Mouse (Mus musculus) stomach, postnatal 0 days (tissue): Measurements from ENCODE around the gene Wwc1. TPM values are rescaled to one million over a fixed set of nuclear protein-coding genes. Genes with fewer than 3 reads are reported as not detected.

Source experiments
- ATAC-seq: fragments of 200-750 bp; cut with Nextera tagmentation; 2 replicates; pipeline ENCODE4 v1.8.0; 2017; ENCODE audit not compliant: low FRiP score, low TSS enrichment
- DNase-seq: peaks from one replicate; pipeline ENCODE4 v3.0.0-alpha.2; 2016; ENCODE audit warnings: low spot score
- H3K27ac ChIP-seq: fragments of 300-500 bp; sonication (generic); replicated peaks from 2 replicates; pipeline ENCODE4 v1.5.1; 2014; ENCODE audit warnings: mild to moderate bottlenecking, control low read depth
- H3K27me3 ChIP-seq: fragments of 300-500 bp; sonication (generic); 2 replicates; pipeline ENCODE4 v1.6.1; 2014; ENCODE audit warnings: low read length; ENCODE audit not compliant: control insufficient read depth, insufficient read depth
- H3K36me3 ChIP-seq: fragments of 300-500 bp; sonication (generic); 2 replicates; pipeline ENCODE4 v1.6.1; 2014; ENCODE audit warnings: low read length, mixed read lengths; ENCODE audit not compliant: control insufficient read depth, insufficient read depth
- H3K4me1 ChIP-seq: fragments of 300-500 bp; sonication (generic); replicated peaks from 2 replicates; pipeline ENCODE4 v1.6.1; 2014; ENCODE audit warnings: antibody characterized with exemption; ENCODE audit not compliant: control insufficient read depth, insufficient read depth
- H3K4me2 ChIP-seq: fragments of 300-500 bp; sonication (generic); replicated peaks from 2 replicates; pipeline ENCODE4 v1.6.1; 2014; ENCODE audit warnings: low read depth, mild to moderate bottlenecking, control low read depth, moderate library complexity
- H3K4me3 ChIP-seq: fragments of 300-500 bp; sonication (generic); 2 replicates; pipeline ENCODE4 v1.5.1; 2014; ENCODE audit warnings: low read depth, low read length, control low read depth
- H3K9ac ChIP-seq: fragments of 300-500 bp; sonication (generic); 2 replicates; pipeline ENCODE4 v1.6.1; 2014; ENCODE audit warnings: mild to moderate bottlenecking, low read length, control low read depth, mixed read lengths
- H3K9me3 ChIP-seq: fragments of 300-500 bp; sonication (generic); 2 replicates; pipeline ENCODE4 v1.6.1; 2016; ENCODE audit warnings: low read length; ENCODE audit not compliant: control insufficient read depth
- CTCF ChIP-seq: IDR thresholded peaks from 2 replicates; pipeline ENCODE4 v1.5.1; 2016; ENCODE audit warnings: antibody characterized with exemption, low read depth, mild to moderate bottlenecking, moderate library complexity
- EP300 ChIP-seq: optimal IDR thresholded peaks from 2 replicates; pipeline ENCODE3; 2016; ENCODE audit warnings: antibody characterized with exemption
- WGBS: fragments of 180-500 bp; shearing (Covaris S2); extraction: QIAGEN DNeasy Blood & Tissue Kit; methylation state at CpG from one replicate; pipeline ENCODE4 v1.1.7; 2014; 5-methylcytosine and 5-hydroxymethylcytosine counted together
- polyA plus RNA-seq: library from polyadenylated mRNA; unstranded; fragments of >200 nt; fragmentation: Nextera tagmentation; extraction: Ambion mirVana; gene quantifications from 2 replicates; pipeline ENCODE4 v1.2.1, GENCODE M21; 2015

Gene Wwc1
- polyA plus RNA-seq, 1 experiment from 2014 or later = 7.8 TPM

DNA sequence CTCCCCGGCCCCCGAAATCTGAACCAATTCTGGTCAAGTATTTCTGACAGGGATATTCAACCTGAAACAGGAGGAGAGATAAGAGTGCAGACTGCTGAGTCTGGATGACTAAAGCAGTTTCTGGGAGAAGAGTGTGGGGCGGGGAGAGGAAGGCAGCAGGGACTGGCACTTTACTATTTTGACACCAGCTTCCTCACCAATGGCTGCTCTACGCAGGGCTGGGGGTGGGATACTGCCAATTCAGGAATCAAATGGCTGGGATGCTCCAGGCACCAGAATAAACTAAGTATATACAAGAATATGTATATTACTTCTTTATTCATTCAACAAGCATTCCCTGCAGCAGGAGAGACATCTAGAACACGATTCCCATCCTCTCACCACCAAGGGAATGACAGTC is 116.7 kb downstream of the Wwc1 start:
- TF ChIP-seq CTCF (no peak), EP300 (no peak)
- no peak for DNase-seq
- no peak overlapping the region for H3K9ac ChIP-seq
- H3K27ac ChIP-seq = no peak overlapping the region
- no peaks in the 10 kb centered on the region for H3K4me1 ChIP-seq
- H3K9me3 ChIP-seq = no peaks in the 10 kb centered on the region
- WGBS = 91% methylated on average over 5 of the region's 5 CpGs
- ATAC-seq = no peak
- no peaks in the 10 kb centered on the region for H3K27me3 ChIP-seq
- no peak overlapping the region for H3K4me3 ChIP-seq
- H3K4me2 ChIP-seq = no peak overlapping the region
- H3K36me3 ChIP-seq = no peaks in the 10 kb centered on the region; the same call in 1 of the 2 replicates

DNA sequence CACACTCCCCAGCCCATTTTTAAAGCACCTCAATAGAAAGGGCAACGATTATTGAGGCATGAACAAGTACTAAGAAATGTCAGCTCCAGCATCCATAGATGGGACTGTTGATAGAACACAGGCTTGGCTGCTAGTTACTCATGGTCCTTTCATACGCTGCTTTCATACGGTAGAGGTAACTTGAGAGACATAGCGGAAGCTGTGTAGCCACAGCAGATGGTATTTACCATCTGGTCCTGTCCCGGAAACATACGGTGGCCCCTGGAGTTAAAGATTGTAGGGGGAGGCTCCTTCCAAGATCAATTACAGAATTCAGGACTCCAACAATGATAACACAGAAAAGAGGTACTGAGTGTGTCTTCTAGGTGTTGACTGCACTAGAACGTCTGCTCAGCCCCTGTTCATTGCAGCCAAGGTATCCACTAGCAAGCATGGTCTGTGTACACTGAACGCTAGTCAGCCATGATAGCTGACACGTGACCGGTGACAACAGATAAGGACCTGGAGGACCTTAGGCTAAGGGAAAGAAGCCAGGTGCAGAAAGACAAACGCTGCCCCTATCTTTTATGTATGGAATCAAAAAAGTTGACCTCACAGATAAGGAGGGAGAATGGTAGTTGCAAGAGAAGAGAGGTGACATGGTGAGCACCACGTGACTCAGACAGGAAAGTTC is 122.8 kb downstream of the Wwc1 start:
- no peak for DNase-seq

DNA sequence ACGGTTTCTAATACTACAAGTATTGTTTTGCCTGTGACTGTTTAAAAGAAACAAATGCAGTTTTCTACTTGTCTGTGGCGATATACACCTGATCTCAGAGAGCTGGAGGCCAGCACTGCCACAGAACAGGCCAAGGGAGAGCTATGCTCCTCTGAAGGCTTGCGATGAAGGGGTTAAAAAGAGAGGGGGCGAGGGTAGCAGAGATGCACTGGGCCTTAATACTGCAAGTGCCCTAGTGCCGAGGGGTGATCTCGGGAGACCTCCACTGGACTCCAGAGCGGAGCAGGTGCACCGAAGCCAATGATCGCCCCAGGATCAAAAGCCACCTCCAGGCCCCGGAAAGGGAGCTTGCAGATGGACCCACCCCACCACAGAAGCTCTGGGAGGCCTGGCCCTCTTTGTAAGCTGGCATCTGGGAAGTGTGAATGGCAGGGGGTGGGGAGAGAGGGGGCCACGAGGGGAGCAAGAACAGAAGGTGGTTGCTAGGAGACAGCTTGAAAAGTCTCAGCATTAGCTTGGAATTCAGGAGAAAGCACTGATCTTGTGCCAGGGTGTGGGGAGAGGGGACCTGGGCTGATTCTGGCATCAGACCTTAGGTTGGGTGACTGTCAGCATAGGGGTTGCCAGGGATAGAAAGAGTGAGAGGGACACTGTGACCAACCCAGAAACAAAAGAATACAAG is 123.8 kb downstream of the Wwc1 start:
- no peak overlapping the region for H3K27ac ChIP-seq
- H3K4me1 ChIP-seq = no peaks in the 10 kb centered on the region
- ATAC-seq (no peak), DNase-seq (no peak)
- no peaks in the 10 kb centered on the region for H3K27me3 ChIP-seq
- no peaks in the 10 kb centered on the region; the same call in 1 of the 2 replicates for H3K36me3 ChIP-seq
- no peak overlapping the region for H3K4me2 ChIP-seq
- H3K9ac ChIP-seq = no peak overlapping the region
- H3K9me3 ChIP-seq = no peaks in the 10 kb centered on the region
- TF ChIP-seq CTCF (no peak), EP300 (no peak)
- no peak overlapping the region for H3K4me3 ChIP-seq
- WGBS = 62% methylated on average over 11 of the region's 11 CpGs

More for the DNA sequence above, 122.8 kb downstream of the Wwc1 start:
- TF ChIP-seq EP300 (no peak), CTCF (no peak)
- Histone ChIP-seq H3K9ac (no peak overlapping the region), H3K4me3 (no peak overlapping the region), H3K27ac (no peak overlapping the region), H3K27me3 (no peaks in the 10 kb centered on the region), H3K36me3 (no peaks in the 10 kb centered on the region; the same call in 1 of the 2 replicates), H3K4me1 (no peaks in the 10 kb centered on the region), H3K4me2 (no peak overlapping the region), H3K9me3 (no peaks in the 10 kb centered on the region)
- WGBS = 64% methylated on average over 12 of the region's 12 CpGs
- peak; percentile 35; the same call in 1 of the 2 replicates for ATAC-seq

GRCm38 (mm10) chr11:35855567-35855966 is 124.8 kb downstream of the Wwc1 start:
- no peak overlapping the region for H3K9ac ChIP-seq
- no peaks in the 10 kb centered on the region for H3K4me1 ChIP-seq
- ATAC-seq (no peak), DNase-seq (no peak)
- H3K9me3 ChIP-seq = no peaks in the 10 kb centered on the region
- no peak for TF ChIP-seq CTCF
- TF ChIP-seq EP300 = no peak
- no peaks in the 10 kb centered on the region for H3K27me3 ChIP-seq
- H3K27ac ChIP-seq = no peak overlapping the region
- no peaks in the 10 kb centered on the region; the same call in 1 of the 2 replicates for H3K36me3 ChIP-seq
- H3K4me2 ChIP-seq = no peak overlapping the region
- 74% methylated on average over 7 of the region's 9 CpGs for WGBS
- H3K4me3 ChIP-seq = no peak overlapping the region

GRCm38 (mm10) chr11:35854941-35855340 is 125.4 kb downstream of the Wwc1 start:
- Histone ChIP-seq H3K36me3 (no peaks in the 10 kb centered on the region; the same call in 1 of the 2 replicates), H3K27me3 (no peaks in the 10 kb centered on the region), H3K9me3 (no peaks in the 10 kb centered on the region), H3K4me2 (no peak overlapping the region), H3K4me3 (no peak overlapping the region), H3K27ac (no peak overlapping the region), H3K9ac (no peak overlapping the region), H3K4me1 (no peaks in the 10 kb centered on the region)
- TF ChIP-seq EP300 (no peak), CTCF (no peak)
- ATAC-seq (no peak), DNase-seq (no peak)
- 85% methylated on average over 5 of the region's 5 CpGs for WGBS

GRCm38 (mm10) chr11:35853651-35854050 is 126.7 kb downstream of the Wwc1 start:
- H3K27me3 ChIP-seq = no peaks in the 10 kb centered on the region
- H3K4me3 ChIP-seq = no peak overlapping the region
- WGBS = 93% methylated on average over 4 of the region's 4 CpGs
- no peak overlapping the region for H3K9ac ChIP-seq
- DNase-seq = no peak
- no peak overlapping the region for H3K4me2 ChIP-seq
- no peaks in the 10 kb centered on the region for H3K9me3 ChIP-seq
- H3K27ac ChIP-seq = no peak overlapping the region
- peak; percentile 22; the same call in 1 of the 2 replicates for TF ChIP-seq CTCF
- no peak for TF ChIP-seq EP300
- no peaks in the 10 kb centered on the region for H3K36me3 ChIP-seq
- no peaks in the 10 kb centered on the region for H3K4me1 ChIP-seq
- no peak for ATAC-seq
